Mouse (Mus musculus) G1E (cell line): ENCODE data around the gene 5330417C22Rik. TPM values are rescaled to one million over a fixed set of nuclear protein-coding genes. Genes with fewer than 3 reads are reported as not detected.

Experiments used
- ATAC-seq: 2 replicates; pipeline ENCODE4 v1.8.0; 2016; ENCODE audit warnings: mild to moderate bottlenecking; ENCODE audit not compliant: insufficient number of reproducible peaks, poor library complexity, low FRiP score, severe bottlenecking; ENCODE audit errors: extremely low read depth
- DNase-seq: peaks from one replicate; pipeline ENCODE4 v3.0.0; 2012; ENCODE audit warnings: low spot score
- H3K27me3 ChIP-seq: 2 replicates; pipeline ENCODE4 v1.6.1; 2012; ENCODE audit warnings: mild to moderate bottlenecking, low read length, inconsistent platforms; ENCODE audit not compliant: insufficient read depth
- H3K36me3 ChIP-seq: replicated peaks from 2 replicates; pipeline ENCODE3; 2012; ENCODE audit warnings: mild to moderate bottlenecking, inconsistent platforms
- H3K4me1 ChIP-seq: 2 replicates; pipeline ENCODE4 v1.6.1; 2012; ENCODE audit warnings: low read depth, low read length, inconsistent platforms, mixed read lengths; ENCODE audit not compliant: insufficient read depth
- H3K4me3 ChIP-seq: 2 replicates; pipeline ENCODE4 v1.5.1; 2012; ENCODE audit warnings: low read depth, mild to moderate bottlenecking, inconsistent platforms, low read length, moderate library complexity, mixed read lengths
- H3K9me3 ChIP-seq: replicated peaks from 2 replicates; pipeline ENCODE4 v1.6.1; 2012; ENCODE audit warnings: inconsistent platforms
- CTCF ChIP-seq: IDR thresholded peaks from 2 replicates; pipeline ENCODE4 v1.5.1; 2012; ENCODE audit warnings: low read depth, low read length, inconsistent platforms, mixed read lengths
- GATA1 ChIP-seq: IDR thresholded peaks from 2 replicates; pipeline ENCODE4 v1.6.1; 2012; ENCODE audit warnings: borderline replicate concordance, low read length, inconsistent platforms, mixed read lengths
- GATA2 ChIP-seq: IDR thresholded peaks from 2 replicates; pipeline ENCODE4 v1.6.1; 2012; ENCODE audit warnings: low read depth, low read length, inconsistent platforms, borderline replicate concordance
- POLR2AphosphoS5 ChIP-seq: IDR thresholded peaks from 2 replicates; pipeline ENCODE4 v1.6.1; 2012; ENCODE audit warnings: low read depth, low read length, inconsistent platforms; ENCODE audit not compliant: insufficient replicate concordance
- TAL1 ChIP-seq: conservative IDR thresholded peaks from 2 replicates; pipeline ENCODE4 v1.6.1; 2012; ENCODE audit warnings: low read depth, low read length, inconsistent platforms, mixed read lengths
- polyA plus RNA-seq: library from polyadenylated mRNA; stranded (reverse); fragments of >175 nt; gene quantifications from 2 replicates; pipeline ENCODE4 v1.2.3, GENCODE M21; 2012
- total RNA-seq, 2 experiments: library from RNA; stranded (forward) in 1 of 2; stranded (reverse) in 1 of 2; fragments of 200-1000 nt in 1 of 2; fragments of >200 nt in 1 of 2; fragmentation: Nextera tagmentation in 1 of 2; gene quantifications; 2 replicates each; pipeline ENCODE4 v1.2.3; 2014 to 2017

The 5330417C22Rik gene
- total and polyA plus RNA-seq, 3 experiments = under 0.01 TPM; not detected in 2

DNA sequence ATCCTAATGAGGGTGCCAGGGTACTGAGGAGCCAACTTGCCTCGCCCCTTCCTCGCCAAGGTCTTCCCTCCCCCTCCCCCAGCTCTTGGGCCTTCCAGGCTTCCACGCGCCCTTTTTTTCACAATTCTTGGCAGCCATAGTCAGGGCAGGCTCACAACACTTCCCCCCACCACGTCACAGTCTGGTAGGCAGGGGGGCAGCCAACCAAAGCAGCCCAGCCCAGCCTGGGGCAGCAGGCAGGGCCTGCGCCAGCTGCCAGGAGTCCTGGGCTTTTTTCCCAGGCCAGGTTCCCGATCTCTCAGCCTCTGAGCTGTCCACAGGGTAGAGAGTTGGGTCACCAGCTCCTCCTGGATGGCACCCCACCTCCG is 124.6 kb downstream of the 5330417C22Rik start:
- Histone ChIP-seq H3K4me3 (no peak overlapping the region), H3K36me3 (no peaks in the 10 kb centered on the region), H3K9me3 (peaks cover 38% of the 10 kb centered on the region), H3K27me3 (peaks cover 30% of the 10 kb centered on the region), H3K4me1 (no peaks in the 10 kb centered on the region)
- TF ChIP-seq GATA1 = no peak
- TF ChIP-seq GATA2 = no peak
- TF ChIP-seq POLR2AphosphoS5 = no peak
- TF ChIP-seq TAL1 = no peak
- TF ChIP-seq CTCF = no peak
- DNase-seq (no peak), ATAC-seq (no peak)

DNA sequence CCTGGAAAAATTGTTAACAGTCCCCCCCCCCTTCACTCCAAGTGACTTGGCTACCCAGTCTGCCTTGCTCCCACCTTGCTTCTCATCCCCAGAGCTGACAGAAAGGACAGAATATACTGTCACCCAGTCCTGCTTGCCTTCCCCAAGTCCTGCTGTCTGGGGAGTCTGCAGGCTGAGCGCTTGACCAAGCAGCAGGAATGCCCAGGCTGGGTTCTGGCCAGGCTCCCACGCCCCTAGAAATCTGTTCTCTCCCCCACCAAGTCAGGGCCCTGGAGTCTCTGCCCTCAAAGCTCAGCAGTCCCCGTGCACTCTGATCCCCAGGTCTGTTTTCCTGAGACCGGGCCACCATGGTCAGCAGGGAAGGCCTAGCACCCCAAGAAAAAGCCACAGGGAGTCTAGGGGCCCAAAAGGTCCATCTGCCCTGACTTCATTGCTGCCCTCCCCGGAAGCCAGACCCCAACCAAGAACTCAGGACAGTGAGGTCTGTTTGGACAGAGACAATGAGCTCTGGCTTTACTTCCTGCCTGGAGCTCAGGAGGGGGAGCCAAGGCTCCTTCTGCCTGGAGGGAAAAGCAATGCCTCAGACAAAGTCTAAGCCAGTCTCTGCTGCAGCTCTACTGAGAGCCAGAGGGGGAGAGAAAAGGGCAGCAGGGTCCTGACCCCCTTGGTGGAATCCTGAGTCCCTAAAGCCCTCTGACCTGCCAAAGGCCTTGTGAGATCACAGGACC is 125.1 kb downstream of the 5330417C22Rik start:
- DNase-seq = no peak
- H3K9me3 ChIP-seq = peaks cover 35% of the 10 kb centered on the region
- TF ChIP-seq TAL1 (no peak), GATA1 (no peak), POLR2AphosphoS5 (no peak), CTCF (no peak), GATA2 (no peak)

DNA sequence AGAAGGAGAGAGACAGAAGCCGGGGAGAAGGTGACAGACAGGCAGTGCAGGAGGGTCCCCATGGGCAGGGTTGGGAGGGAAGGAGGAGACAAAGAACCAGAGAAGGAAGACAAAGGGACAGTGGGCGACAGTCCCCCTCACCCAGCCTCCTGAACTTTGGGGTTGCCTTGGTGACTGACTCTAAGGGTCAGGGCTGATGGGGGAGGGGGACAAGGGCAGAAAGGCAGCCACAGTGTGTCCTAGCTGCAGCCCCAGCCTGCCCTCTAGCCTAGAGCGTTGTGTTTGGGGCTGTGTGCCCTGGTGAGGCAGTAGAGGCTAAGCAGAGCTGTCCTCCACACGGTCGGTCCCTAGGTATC is 126.0 kb downstream of the 5330417C22Rik start:
- DNase-seq (no peak), ATAC-seq (no peak)
- Histone ChIP-seq H3K4me3 (no peak overlapping the region), H3K4me1 (no peaks in the 10 kb centered on the region), H3K9me3 (peaks cover 28% of the 10 kb centered on the region), H3K27me3 (peaks cover 34% of the 10 kb centered on the region), H3K36me3 (no peaks in the 10 kb centered on the region)
- TF ChIP-seq POLR2AphosphoS5 = no peak
- no peak for TF ChIP-seq TAL1
- TF ChIP-seq CTCF = no peak
- TF ChIP-seq GATA2 = no peak
- TF ChIP-seq GATA1 = no peak

More for the DNA sequence above, 125.1 kb downstream of the 5330417C22Rik start:
- Histone ChIP-seq H3K36me3 (no peaks in the 10 kb centered on the region), H3K4me3 (no peak overlapping the region), H3K27me3 (peaks cover 32% of the 10 kb centered on the region), H3K4me1 (no peaks in the 10 kb centered on the region)
- no peak for ATAC-seq

DNA sequence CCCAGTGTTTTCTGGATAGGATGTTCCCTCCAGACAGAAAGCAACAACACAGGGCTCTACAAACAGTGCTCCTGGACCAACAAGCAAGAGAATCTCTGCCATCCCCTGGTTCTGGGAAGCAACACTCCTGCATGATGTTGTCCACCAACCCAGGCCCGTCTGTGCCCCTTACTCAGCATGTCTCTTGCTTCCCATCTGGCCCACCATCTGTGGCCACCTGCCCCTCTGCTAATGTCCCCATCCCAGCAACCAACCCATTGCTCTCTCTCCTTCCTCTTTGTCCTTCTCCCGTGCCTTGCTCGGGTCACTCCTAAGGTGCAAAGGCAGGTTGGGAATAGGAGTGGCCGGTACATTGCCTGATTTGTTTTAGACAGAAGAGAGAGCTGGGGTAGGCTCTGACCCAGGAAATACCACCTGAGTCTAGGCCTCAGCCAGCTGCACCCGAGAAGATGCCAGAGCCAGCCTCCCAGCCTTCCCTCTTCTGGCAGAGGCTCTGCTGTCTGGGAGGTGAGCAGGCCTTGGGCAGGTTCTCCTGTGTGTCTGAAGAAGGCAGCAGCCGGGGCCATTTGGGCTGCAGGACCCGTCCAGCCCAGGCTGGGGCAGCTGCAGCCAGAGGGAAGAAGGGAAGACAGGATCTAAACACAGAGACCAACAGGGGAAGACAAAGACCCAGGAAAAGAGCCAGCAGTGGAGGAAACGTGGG is 126.5 kb downstream of the 5330417C22Rik start:
- Histone ChIP-seq H3K9me3 (peaks cover 23% of the 10 kb centered on the region), H3K4me3 (no peak overlapping the region), H3K36me3 (no peaks in the 10 kb centered on the region), H3K27me3 (peaks cover 31% of the 10 kb centered on the region), H3K4me1 (no peaks in the 10 kb centered on the region)
- no peak for ATAC-seq
- no peak for DNase-seq
- TF ChIP-seq POLR2AphosphoS5 = no peak

DNA sequence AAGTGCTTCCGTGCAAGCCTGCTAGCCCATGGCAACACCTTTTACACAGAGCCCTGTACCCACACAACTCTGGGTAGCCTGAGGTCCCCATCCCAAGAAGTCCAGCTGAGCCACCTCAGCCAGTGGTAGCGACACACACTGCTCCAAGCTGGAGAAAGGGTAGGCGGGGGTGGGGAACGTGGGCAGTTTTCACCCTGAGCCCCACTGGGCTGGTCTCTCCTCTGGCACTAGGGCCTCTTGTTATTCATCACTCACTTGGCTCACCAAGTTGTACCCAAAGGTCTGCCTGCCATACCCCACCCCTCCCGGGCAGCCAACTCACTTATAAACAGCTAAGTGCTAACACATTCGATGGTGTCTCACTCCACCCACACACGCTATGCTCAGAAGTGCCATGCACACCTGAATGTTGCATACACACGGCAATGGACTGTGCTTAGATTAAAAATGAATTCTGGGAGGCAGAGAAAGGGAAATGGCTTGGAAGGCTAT is 127.8 kb downstream of the 5330417C22Rik start:
- no peak for ATAC-seq
- Histone ChIP-seq H3K9me3 (peaks cover 11% of the 10 kb centered on the region), H3K27me3 (peaks cover 30% of the 10 kb centered on the region), H3K36me3 (no peaks in the 10 kb centered on the region), H3K4me1 (no peaks in the 10 kb centered on the region), H3K4me3 (no peak overlapping the region)
- TF ChIP-seq CTCF = no peak
- TF ChIP-seq TAL1 = no peak
- no peak for TF ChIP-seq POLR2AphosphoS5
- TF ChIP-seq GATA2 = no peak
- TF ChIP-seq GATA1 = no peak
- no peak for DNase-seq

DNA sequence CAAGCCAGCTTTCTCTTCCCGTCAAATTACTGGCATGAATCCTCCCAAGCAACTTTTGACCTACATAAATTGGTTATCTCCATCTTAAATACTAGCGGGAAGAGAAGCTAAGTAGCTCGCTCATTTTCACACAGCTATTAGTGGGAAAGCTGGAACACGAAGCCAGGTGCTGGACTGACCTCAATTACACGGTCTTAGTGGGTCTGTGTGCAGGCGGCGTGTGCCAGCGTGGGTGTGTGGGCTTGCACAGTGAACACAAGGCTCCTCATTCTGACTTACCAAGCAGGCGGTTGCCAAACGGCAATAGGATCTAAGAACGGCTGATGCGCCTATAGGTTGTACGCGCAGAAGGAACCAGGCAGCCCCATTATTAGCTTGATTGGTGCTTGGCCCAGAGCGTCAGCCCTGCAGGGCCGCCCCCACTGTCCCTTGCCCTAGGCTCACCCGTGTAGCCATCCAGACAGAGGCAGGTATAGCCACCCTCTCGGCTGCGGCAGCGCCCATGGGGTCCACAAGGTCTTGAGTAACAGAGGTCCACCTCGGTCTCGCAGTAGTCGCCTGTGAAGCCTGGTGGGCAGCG is 129.9 kb downstream of the 5330417C22Rik start:
- DNase-seq (no peak), ATAC-seq (no peak)
- H3K9me3 ChIP-seq = no peaks in the 10 kb centered on the region
- no peaks in the 10 kb centered on the region for H3K36me3 ChIP-seq
- H3K4me1 ChIP-seq = peaks cover 7% of the 10 kb centered on the region
- H3K4me3 ChIP-seq = no peak overlapping the region
- H3K27me3 ChIP-seq = peaks cover 40% of the 10 kb centered on the region
- TF ChIP-seq GATA2 (no peak), TAL1 (no peak), CTCF (no peak), GATA1 (no peak), POLR2AphosphoS5 (no peak)

Other genes with a start within 250 kb of the 5330417C22Rik start
- gene Mybphl, start 171.6 kb downstream of the 5330417C22Rik start, total RNA-seq (2014; fragmentation: Nextera tagmentation) = not detected in 2 replicates
- gene Mybphl, start 171.6 kb downstream of the 5330417C22Rik start, total RNA-seq (2017) = not detected in 2 replicates
- gene Mybphl, start 171.6 kb downstream of the 5330417C22Rik start, polyA plus RNA-seq = not detected in 2 replicates
- 129 and 172 TPM in 2 replicates for gene Psrc1, start 152.7 kb downstream of the 5330417C22Rik start, total RNA-seq (2014; fragmentation: Nextera tagmentation)
- 33.7 and 36.9 TPM in 2 replicates for gene Psrc1, start 152.7 kb downstream of the 5330417C22Rik start, total RNA-seq (2017)
- 122 and 125 TPM in 2 replicates for gene Psrc1, start 152.7 kb downstream of the 5330417C22Rik start, polyA plus RNA-seq
- gene Celsr2, start 121.0 kb downstream of the 5330417C22Rik start, total RNA-seq (2014; fragmentation: Nextera tagmentation) = not detected in 2 replicates
- 0.23 and 0.38 TPM in 2 replicates for gene Celsr2, start 121.0 kb downstream of the 5330417C22Rik start, total RNA-seq (2017)
- gene Celsr2, start 121.0 kb downstream of the 5330417C22Rik start, polyA plus RNA-seq = 0.03 TPM in 1 of 2 replicates, not detected in the other
- gene Sars, start 91.3 kb downstream of the 5330417C22Rik start, total RNA-seq (2014; fragmentation: Nextera tagmentation) = 138 and 143 TPM in 2 replicates
- gene Sars, start 91.3 kb downstream of the 5330417C22Rik start, total RNA-seq (2017) = 341 and 480 TPM in 2 replicates
- 170 and 206 TPM in 2 replicates for gene Sars, start 91.3 kb downstream of the 5330417C22Rik start, polyA plus RNA-seq
- not detected in 2 replicates for gene 1700013F07Rik, start 2.4 kb downstream of the 5330417C22Rik start, total RNA-seq (2014; fragmentation: Nextera tagmentation)
- not detected in 2 replicates for gene 1700013F07Rik, start 2.4 kb downstream of the 5330417C22Rik start, total RNA-seq (2017)
- gene 1700013F07Rik, start 2.4 kb downstream of the 5330417C22Rik start, polyA plus RNA-seq = not detected in 2 replicates
- gene Tmem167b, start 25.9 kb upstream of the 5330417C22Rik start, total RNA-seq (2014; fragmentation: Nextera tagmentation) = 17.8 and 19.9 TPM in 2 replicates
- gene Tmem167b, start 25.9 kb upstream of the 5330417C22Rik start, total RNA-seq (2017) = 42.3 and 46.8 TPM in 2 replicates
- gene Tmem167b, start 25.9 kb upstream of the 5330417C22Rik start, polyA plus RNA-seq = 2.2 and 2.5 TPM in 2 replicates
- 14.3 and 14.4 TPM in 2 replicates for gene Taf13, start 35.2 kb upstream of the 5330417C22Rik start, total RNA-seq (2014; fragmentation: Nextera tagmentation)
- 21.6 and 22.2 TPM in 2 replicates for gene Taf13, start 35.2 kb upstream of the 5330417C22Rik start, total RNA-seq (2017)
- 0.39 and 1.1 TPM in 2 replicates for gene Taf13, start 35.2 kb upstream of the 5330417C22Rik start, polyA plus RNA-seq
- gene Wdr47, start 54.7 kb upstream of the 5330417C22Rik start, total RNA-seq (2014; fragmentation: Nextera tagmentation) = 4.4 and 7.6 TPM in 2 replicates
- 10.3 and 11.2 TPM in 2 replicates for gene Wdr47, start 54.7 kb upstream of the 5330417C22Rik start, total RNA-seq (2017)
- 1.2 and 1.6 TPM in 2 replicates for gene Wdr47, start 54.7 kb upstream of the 5330417C22Rik start, polyA plus RNA-seq
- 41.6 and 42.9 TPM in 2 replicates for gene Clcc1, start 117.4 kb upstream of the 5330417C22Rik start, total RNA-seq (2014; fragmentation: Nextera tagmentation)
- 82.2 and 87.6 TPM in 2 replicates for gene Clcc1, start 117.4 kb upstream of the 5330417C22Rik start, total RNA-seq (2017)
- 10.5 and 14.0 TPM in 2 replicates for gene Clcc1, start 117.4 kb upstream of the 5330417C22Rik start, polyA plus RNA-seq
- 38.2 and 47.9 TPM in 2 replicates for gene Gpsm2, start 185.8 kb upstream of the 5330417C22Rik start, total RNA-seq (2014; fragmentation: Nextera tagmentation)
- gene Gpsm2, start 185.8 kb upstream of the 5330417C22Rik start, total RNA-seq (2017) = 27.5 and 32.5 TPM in 2 replicates
- 5.3 and 12.1 TPM in 2 replicates for gene Gpsm2, start 185.8 kb upstream of the 5330417C22Rik start, polyA plus RNA-seq
- gene Aknad1, start 203.1 kb upstream of the 5330417C22Rik start, total RNA-seq (2014; fragmentation: Nextera tagmentation) = not detected in 2 replicates
- gene Aknad1, start 203.1 kb upstream of the 5330417C22Rik start, total RNA-seq (2017) = 0.11 TPM in 1 of 2 replicates, not detected in the other
- not detected in 2 replicates for gene Aknad1, start 203.1 kb upstream of the 5330417C22Rik start, polyA plus RNA-seq